Mouse (Mus musculus): ENCODE measurements at regions not wholly inside any gene's neighbourhood (a gene's known extent, or its start where the extent isn't known, plus 50 kb on each side); places are given as distances from the start of the nearest gene placed in this dataset.

GRCm38 (mm10) chr10:71485063-71485762 is 137.7 kb downstream of the Ipmk start:
- peak; percentile 13 for DNase-seq (ENCODE audit: low read depth, low spot score)

DNA sequence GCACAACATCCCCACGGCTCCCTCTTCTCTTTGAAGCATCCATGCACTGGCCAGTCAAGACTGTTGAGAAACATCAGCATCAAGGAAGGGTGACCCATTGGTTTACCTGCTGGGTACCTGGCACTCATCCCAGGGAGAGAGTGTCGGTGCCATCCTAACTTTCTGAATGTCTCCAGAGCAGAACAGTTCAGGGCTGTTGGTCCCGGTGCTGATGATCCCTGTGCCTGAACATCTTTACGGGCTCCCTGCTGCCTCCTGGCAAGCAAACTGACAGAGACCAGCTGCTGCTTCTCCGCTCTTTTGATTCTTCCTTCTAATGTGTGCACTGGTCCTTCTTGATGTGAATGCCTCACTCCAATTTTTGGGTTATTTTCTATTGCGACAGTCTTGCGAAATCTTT is 142.2 kb downstream of the Ipmk start:
- DNase-seq (ENCODE audit: low read depth, low spot score) = no peak

DNA sequence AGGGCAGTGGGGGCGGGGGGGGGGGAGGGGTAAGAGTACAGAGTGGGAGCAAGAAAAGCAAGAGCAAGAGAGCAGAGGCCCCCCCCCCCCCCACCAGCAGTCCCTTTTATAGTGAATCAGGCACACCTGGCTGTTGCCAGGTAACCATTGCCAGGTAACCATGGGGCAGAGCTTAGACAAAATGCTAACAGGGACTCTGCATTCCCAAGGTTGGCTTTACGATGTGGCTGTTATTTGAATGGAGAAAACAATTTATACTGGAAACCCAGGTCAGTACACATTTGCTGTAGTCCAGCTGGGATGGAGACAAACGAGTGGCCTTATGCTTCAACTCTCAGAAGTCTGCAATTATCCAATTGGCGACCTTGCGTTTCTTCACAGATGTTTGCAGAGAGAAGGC is 154.5 kb downstream of the Ipmk start:
- no peak for DNase-seq (ENCODE audit: low read depth, low spot score)

GRCm38 (mm10) chr10:71504219-71504618 is 156.7 kb downstream of the Ipmk start:
- DNase-seq (ENCODE audit: low read depth, low spot score) = no peak

- DNase-seq (ENCODE audit: low read depth, low spot score) = no peak
Observed at GRCm38 (mm10) chr10:71525290-71525689, 177.7 kb downstream of the Ipmk start.

- DNase-seq (ENCODE audit: low read depth, low spot score) = no peak
Observed at GRCm38 (mm10) chr10:71533759-71534158, 186.2 kb downstream of the Ipmk start.

DNA sequence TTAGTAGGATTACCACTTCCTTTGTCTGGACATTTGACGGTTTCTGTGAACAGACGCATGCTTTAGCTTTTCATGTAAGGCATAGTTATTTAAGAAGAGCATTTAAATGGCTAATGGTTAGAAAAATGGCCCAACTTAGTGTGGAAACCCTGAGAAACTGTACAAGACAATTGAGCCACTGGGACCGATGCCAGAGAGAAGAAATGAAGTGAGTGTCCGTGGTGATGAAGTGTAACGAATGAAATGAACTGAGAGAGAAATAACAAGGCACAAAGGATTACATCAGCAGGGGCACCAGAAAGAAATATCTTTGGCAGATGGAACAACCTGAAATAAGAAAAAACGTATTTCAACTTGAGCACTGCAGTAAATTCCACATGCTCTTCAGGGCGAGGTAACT is 197.9 kb downstream of the Ipmk start:
- no peak for DNase-seq (ENCODE audit: low read depth, low spot score)

- DNase-seq (ENCODE audit: low read depth, low spot score) = no peak
Observed at GRCm38 (mm10) chr10:71546507-71546906, 198.9 kb downstream of the Ipmk start.

- DNase-seq (ENCODE audit: low read depth, low spot score) = no peak
Observed at GRCm38 (mm10) chr10:71583716-71584115, 236.2 kb downstream of the Ipmk start.

DNA sequence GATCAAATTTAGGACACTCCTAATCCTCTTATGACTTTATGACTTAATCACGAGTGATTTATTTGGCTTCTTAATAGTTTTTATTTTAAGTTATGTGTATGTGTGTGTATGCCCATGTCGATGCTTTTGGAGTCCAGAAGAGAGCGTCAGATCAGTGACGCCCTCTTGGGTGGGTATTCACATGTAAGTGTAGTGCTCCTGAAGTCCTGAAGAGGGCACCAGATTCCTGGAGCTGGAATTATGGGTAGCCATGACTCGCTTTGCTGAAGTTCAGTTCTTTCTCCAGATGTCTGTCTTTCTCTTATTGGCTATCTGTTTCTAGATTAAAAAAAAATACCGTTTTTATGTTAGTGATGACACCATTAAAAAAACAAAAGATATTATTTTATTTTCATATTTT is 251.0 kb downstream of the Ipmk start:
- DNase-seq (ENCODE audit: low read depth, low spot score) = peak; percentile 13

DNA sequence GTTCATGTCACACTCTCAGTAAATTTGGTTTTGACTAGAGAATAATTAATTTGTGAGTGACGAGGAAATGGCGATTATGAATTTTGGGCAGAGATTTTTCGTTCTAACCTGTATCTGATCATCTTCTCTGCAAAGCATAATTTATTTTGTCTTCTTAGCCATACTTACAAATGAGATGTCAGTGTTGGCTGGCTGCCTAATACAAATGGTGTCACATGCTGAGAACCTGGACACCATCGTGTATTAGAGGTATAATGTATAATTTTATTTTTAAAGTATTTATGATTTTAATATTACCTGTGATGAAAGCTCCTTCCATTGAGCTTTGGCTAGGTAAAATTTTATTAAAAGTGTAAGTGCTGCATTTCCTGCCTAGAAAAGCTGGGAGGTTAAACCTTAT is 266.2 kb downstream of the Ipmk start:
- DNase-seq (ENCODE audit: low read depth, low spot score) = no peak

DNA sequence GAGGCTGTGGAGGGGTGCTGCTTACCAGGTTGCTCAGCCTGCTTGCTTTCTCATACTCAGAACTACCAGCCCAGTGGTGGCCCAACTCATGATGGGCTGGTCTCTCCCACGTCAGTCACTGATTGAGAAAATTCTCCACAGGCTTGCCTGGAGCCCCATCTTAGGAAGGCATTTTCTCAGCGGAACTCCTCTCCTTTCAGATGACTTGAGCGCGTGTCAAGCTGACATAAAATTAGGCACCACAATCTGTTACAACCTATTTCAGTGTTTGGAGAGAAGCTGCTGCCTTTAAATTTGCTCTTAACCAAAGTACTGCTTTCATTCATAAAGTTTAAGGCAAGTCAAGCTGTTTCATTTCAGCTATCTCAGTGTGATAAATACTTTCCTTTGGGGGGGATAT is 269.6 kb downstream of the Ipmk start:
- DNase-seq (ENCODE audit: low read depth, low spot score) = no peak

GRCm38 (mm10) chr10:71646071-71646470 is 298.5 kb downstream of the Ipmk start:
- DNase-seq (ENCODE audit: low read depth, low spot score) = no peak

- no peak for DNase-seq (ENCODE audit: low read depth, low spot score)
Observed at GRCm38 (mm10) chr10:71657525-71657924, 310.0 kb downstream of the Ipmk start.

DNA sequence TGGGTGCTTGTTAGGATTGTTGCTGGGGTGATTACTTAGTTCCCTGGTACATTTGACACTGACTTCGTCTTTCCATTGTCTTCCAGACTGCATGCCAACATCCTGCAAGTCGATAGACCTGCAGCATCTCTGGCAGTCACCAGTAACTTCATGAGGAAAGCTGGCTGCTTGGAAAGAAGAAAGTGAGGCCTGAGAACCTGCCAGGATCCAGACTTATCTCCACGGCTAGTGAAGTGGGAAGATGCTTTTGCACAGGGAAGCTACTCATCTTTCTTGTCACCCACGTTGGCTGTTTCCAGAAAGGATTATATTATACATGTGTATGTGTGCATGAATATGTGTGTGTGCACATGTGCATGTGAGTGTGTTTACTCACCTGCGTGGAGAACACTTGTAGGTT is 316.0 kb downstream of the Ipmk start:
- no peak for DNase-seq (ENCODE audit: low read depth, low spot score)

DNA sequence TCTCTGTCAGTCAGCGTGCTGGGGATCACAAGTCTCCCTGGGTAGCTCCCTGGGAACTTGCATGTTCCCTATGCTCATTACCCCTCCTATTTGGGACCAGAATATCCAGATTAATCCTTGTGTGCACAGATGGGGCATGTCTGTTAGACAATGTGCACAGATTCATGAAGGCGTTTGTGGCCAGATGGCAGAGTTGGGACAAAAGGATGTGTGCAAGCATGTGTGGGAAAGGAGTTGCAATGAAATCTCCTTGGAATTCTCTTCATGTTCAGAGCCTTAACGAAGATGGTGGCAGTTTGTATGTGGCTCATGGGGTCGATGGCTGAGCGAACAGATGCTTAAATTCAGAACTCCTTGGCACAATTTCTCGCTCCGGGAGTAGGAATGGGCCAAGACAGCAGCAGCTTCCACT is 319.6 kb downstream of the Ipmk start:
- no peak for DNase-seq (ENCODE audit: low read depth, low spot score)

GRCm38 (mm10) chr10:71679240-71679639 is 331.7 kb downstream of the Ipmk start:
- no peak for DNase-seq (ENCODE audit: low read depth, low spot score)

DNA sequence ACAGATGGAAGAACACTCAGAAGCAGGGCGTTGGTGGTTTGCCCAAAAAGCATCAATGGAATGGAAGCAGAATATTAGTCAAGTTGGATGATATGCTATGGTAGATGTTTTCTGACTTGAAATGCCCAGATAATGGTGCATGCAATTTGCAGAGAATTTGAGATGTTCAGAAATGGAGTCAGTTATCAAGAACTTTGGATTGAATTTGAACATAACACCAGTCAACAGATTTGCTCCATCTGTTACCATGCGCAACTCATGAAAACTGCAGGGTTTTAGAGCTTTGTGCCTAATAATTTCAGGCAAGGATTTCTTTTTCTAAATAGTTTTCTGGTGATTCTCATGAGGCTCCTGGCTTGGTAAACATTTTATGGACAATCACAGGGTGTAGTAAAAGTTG is 365.9 kb downstream of the Ipmk start:
- no peak for DNase-seq (ENCODE audit: low read depth, low spot score)

DNA sequence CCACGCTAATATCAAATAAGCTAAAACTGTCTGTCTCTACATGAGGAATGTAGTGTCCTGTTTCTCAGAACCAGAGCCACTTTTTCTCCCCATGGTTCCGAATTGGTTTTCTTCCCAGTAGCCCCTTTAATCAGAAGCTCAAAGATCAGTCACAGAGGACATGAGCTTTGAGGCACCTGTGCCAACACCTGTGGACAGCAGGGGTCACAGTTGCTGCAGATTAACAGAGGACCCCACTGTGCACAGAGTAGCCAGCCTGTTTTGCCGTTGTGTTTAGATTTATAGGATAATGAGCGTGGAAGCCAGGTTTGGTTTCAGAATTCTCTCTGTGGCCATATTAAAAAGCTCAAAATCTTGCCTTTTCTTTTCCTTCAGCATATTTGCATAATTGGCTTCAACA is 380.2 kb downstream of the Ipmk start:
- DNase-seq (ENCODE audit: low read depth, low spot score) = no peak

DNA sequence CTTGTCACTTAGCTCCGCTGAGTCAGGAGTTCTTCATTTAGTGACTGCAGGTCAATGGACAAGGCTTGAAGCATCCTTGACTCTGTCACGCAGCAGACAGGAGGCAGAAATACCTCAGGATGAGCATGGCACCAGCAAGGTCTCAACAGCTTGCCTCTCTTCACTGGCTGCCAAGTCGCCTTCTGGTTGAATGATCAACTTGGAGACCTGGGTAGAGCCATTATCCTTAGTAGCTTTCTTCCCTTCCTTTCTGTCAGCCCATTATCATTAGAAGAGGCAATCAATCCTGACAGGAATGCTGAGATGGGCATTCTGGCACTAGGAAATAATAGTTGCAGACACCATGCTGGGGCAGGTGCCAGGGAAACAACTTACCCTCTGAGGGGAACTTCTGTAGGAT is 386.3 kb downstream of the Ipmk start:
- DNase-seq (ENCODE audit: low read depth, low spot score) = no peak

- DNase-seq (ENCODE audit: low read depth, low spot score) = peak; percentile 11
Observed at GRCm38 (mm10) chr10:71734481-71734880, 386.9 kb downstream of the Ipmk start.

DNA sequence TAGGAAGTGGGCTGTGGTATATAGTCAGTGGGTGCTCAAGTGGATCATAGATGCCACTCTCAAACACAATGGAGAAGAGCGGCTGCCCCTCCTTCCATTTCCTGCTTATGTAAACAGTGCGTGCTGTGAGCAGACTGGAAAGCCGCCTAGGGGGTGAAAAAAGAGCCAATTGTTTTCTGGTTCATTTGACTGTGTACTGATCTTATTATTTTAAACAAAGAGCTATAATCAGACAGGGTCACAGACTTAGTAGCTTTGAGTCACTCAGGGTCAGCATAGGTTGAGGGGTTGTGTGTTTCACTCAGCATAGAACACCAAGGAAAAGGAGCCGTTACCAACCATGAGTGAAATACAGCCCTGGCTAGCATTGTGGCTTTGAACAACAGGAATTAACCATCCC is 390.7 kb downstream of the Ipmk start:
- peak; percentile 69 for DNase-seq (ENCODE audit: low read depth, low spot score)

DNA sequence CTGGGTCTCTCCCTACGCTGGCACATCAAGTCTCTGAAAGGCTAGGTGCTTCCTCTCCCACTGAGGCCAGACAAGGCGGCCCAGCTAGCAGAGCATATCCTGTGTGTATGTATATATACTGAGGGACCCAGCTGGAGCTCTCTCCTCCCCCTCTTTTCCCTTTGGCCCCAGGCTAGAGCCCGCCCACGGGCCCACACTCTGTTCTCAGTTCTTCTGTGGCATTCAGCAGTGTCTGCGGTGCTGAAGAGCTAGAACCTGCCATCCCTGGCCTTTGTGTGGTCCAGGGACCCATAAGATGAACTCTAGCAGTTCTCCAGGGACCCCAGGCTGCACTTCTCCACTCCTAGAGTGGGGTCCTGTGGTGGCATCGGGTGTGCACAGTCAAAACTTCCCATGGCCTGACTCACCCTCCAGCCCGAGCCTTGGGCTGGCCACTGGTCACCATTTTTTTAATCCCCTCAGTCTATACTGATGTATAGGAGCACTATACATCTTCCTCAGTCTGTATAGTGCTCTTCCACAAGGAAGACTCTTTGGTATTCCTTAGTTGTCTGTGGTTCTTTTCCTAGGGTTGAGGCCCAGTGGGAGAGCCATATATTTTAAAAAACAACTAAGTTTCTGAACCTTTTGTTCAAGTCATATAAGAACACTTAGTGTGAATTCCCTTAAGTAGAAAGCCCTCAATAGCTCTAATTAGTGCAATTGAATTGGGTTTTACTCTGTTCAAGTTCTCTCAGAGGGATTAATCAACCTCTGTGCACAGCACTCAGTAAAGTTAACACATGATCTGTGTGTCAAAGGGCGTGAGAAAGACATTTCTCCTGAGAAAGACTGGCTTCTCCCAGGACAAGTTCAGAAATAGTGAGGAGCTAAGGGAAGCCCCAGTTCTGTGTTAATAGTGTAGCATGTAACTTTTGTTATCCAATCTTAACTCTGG is 401.3 kb downstream of the Ipmk start:
- no peak for DNase-seq (ENCODE audit: low read depth, low spot score)

Data from ES-CJ7 (cell line).